ENCODE assay signal across 13 mouse cellular contexts in genomic region chr12:73340642-73341293, GRCm38 (mm10). TPM values are rescaled to one million over a fixed set of nuclear protein-coding genes. Genes with fewer than 3 reads are reported as not detected.
DNase-seq lines count a peak whose midpoint lies in the region; ATAC-seq and TF ChIP-seq lines count a peak whose summit lies in the region.
"Had no signal": no experiment of that assay in that cellular context is flagged by ENCODE, and none has a peak within 500 bp of the region (broad histone marks: within the 10 kb centered on the region; RNA-seq: fewer than 3 reads in every experiment).

No protein-coding gene starts in this region.

- peak; percentile 59 for DNase-seq in forebrain, embryonic 11.5 days (ENCODE audit: low spot score)
- DNase-seq in forebrain, postnatal 0 days: no peak
- DNase-seq in midbrain, embryonic 10.5 days (ENCODE audit: low spot score): peak; percentile 35
- DNase-seq in embryonic facial prominence, embryonic 14.5 days (ENCODE audit: low spot score): peak; percentile 64
- no peak for DNase-seq in spleen, postnatal 4 days (ENCODE audit: low spot score in 2 of 2)
- no peak for DNase-seq in B cell, adult 2 months
- DNase-seq: adrenal gland, postnatal 10 days; kidney, postnatal 36 days had no signal

- H3K4me2 ChIP-seq in forebrain, embryonic 11.5 days (ENCODE audit: low read depth, low read length, severe bottlenecking): no peak overlapping the region
- H3K4me2 ChIP-seq in forebrain, postnatal 0 days (ENCODE audit: low read depth): no peak overlapping the region
- no peak overlapping the region for H3K4me2 ChIP-seq in midbrain, embryonic 16.5 days (ENCODE audit: low read length)
- H3K4me2 ChIP-seq in embryonic facial prominence, embryonic 14.5 days (ENCODE audit: low read depth, low read length): no peak overlapping the region
- no peak overlapping the region for H3K4me2 ChIP-seq in stomach, embryonic 14.5 days (replicated peaks; ENCODE audit: low read depth, low read length)
- H3K4me2 ChIP-seq: hindbrain, embryonic 15.5 days; lung, embryonic 15.5 days had no signal

- WGBS in forebrain, embryonic 11.5 days: 6% methylated on average over 8 of the region's 8 CpGs
- 14% methylated on average over 8 of the region's 8 CpGs for WGBS in forebrain, postnatal 0 days
- 9% methylated on average over 8 of the region's 8 CpGs for WGBS in midbrain, embryonic 10.5 days
- WGBS in midbrain, embryonic 16.5 days: 9% methylated on average over 8 of the region's 8 CpGs
- WGBS in embryonic facial prominence, embryonic 14.5 days: 31% methylated on average over 8 of the region's 8 CpGs
- WGBS in stomach, embryonic 14.5 days: 45% methylated on average over 8 of the region's 8 CpGs

- no peak overlapping the region for H3K27ac ChIP-seq in forebrain, embryonic 11.5 days (ENCODE audit: low read depth, low read length)
- no peak overlapping the region for H3K27ac ChIP-seq in forebrain, postnatal 0 days (ENCODE audit: low read depth, low read length)
- H3K27ac ChIP-seq in midbrain, embryonic 10.5 days (replicated peaks): peak overlapping the region; percentile 33; the same call in 1 of the 2 replicates
- no peak overlapping the region for H3K27ac ChIP-seq in midbrain, embryonic 16.5 days (ENCODE audit: low read length)
- H3K27ac ChIP-seq in embryonic facial prominence, embryonic 14.5 days (replicated peaks; ENCODE audit: low read depth, low read length): no peak overlapping the region
- no peak overlapping the region for H3K27ac ChIP-seq in stomach, embryonic 14.5 days (ENCODE audit: low read length)
- H3K27ac ChIP-seq: hindbrain, embryonic 15.5 days; lung, embryonic 15.5 days had no signal

- no peak for TF ChIP-seq CTCF in forebrain, postnatal 0 days (IDR thresholded peaks at IDR 0.05; ENCODE audit: low read depth)

- peaks cover 7% of the 10 kb centered on the region; the same call in 1 of the 2 replicates for H3K4me1 ChIP-seq in forebrain, embryonic 11.5 days (replicated peaks; ENCODE audit: control insufficient read depth, insufficient read depth, low read length)
- no peaks in the 10 kb centered on the region for H3K4me1 ChIP-seq in forebrain, postnatal 0 days (ENCODE audit: insufficient read depth)
- H3K4me1 ChIP-seq in midbrain, embryonic 10.5 days: peaks cover 26% of the 10 kb centered on the region
- H3K4me1 ChIP-seq in midbrain, embryonic 16.5 days (ENCODE audit: control insufficient read depth, insufficient read depth, low read length): peaks cover 2% of the 10 kb centered on the region; the same call in 1 of the 2 replicates
- peaks cover 21% of the 10 kb centered on the region for H3K4me1 ChIP-seq in embryonic facial prominence, embryonic 14.5 days (ENCODE audit: control insufficient read depth, insufficient read depth, low read length)
- no peaks in the 10 kb centered on the region for H3K4me1 ChIP-seq in stomach, embryonic 14.5 days (ENCODE audit: control insufficient read depth, insufficient read depth, low read length)
- H3K4me1 ChIP-seq: hindbrain, embryonic 15.5 days had no signal

- H3K9ac ChIP-seq in forebrain, embryonic 11.5 days (ENCODE audit: low read length): no peak overlapping the region
- no peak overlapping the region for H3K9ac ChIP-seq in forebrain, postnatal 0 days
- H3K9ac ChIP-seq in midbrain, embryonic 16.5 days (ENCODE audit: low read depth, low read length): no peak overlapping the region
- no peak overlapping the region for H3K9ac ChIP-seq in embryonic facial prominence, embryonic 14.5 days (ENCODE audit: low read depth, low read length)
- H3K9ac ChIP-seq in stomach, embryonic 14.5 days (replicated peaks; ENCODE audit: low read depth, low read length): no peak overlapping the region
- H3K9ac ChIP-seq: hindbrain, embryonic 15.5 days; lung, embryonic 15.5 days had no signal

- no peaks in the 10 kb centered on the region for H3K36me3 ChIP-seq in forebrain, embryonic 11.5 days (ENCODE audit: control insufficient read depth, insufficient read depth, low read length)
- H3K36me3 ChIP-seq in forebrain, postnatal 0 days (ENCODE audit: insufficient read depth): peaks cover 6% of the 10 kb centered on the region; the same call in 1 of the 2 replicates
- peaks cover 9% of the 10 kb centered on the region for H3K36me3 ChIP-seq in midbrain, embryonic 10.5 days
- H3K36me3 ChIP-seq in midbrain, embryonic 16.5 days (ENCODE audit: control insufficient read depth, insufficient read depth, low read length): peaks cover 7% of the 10 kb centered on the region; the same call in 1 of the 2 replicates
- H3K36me3 ChIP-seq in embryonic facial prominence, embryonic 14.5 days (ENCODE audit: control insufficient read depth, insufficient read depth, low read length): 0 out of 2 replicates have a peak, but pooled peaks cover 5% of the 10 kb centered on the region
- H3K36me3 ChIP-seq in stomach, embryonic 14.5 days (ENCODE audit: control insufficient read depth, insufficient read depth, low read length): no peaks in the 10 kb centered on the region; the same call in 1 of the 2 replicates

- peak; percentile 44; the same call in 1 of the 2 replicates for ATAC-seq in forebrain, embryonic 11.5 days (replicated peaks; ENCODE audit: low FRiP score)
- ATAC-seq in forebrain, postnatal 0 days: no peak
- no peak for ATAC-seq in midbrain, embryonic 16.5 days
- no peak for ATAC-seq in embryonic facial prominence, embryonic 14.5 days (ENCODE audit: low read depth)
- peak; percentile 49; the same call in 1 of the 2 replicates for ATAC-seq in stomach, embryonic 14.5 days (ENCODE audit: insufficient number of reproducible peaks, insufficient read depth, low FRiP score, low read depth)

- no peaks in the 10 kb centered on the region for H3K9me3 ChIP-seq in forebrain, embryonic 11.5 days (ENCODE audit: control insufficient read depth, low read length)
- H3K9me3 ChIP-seq in forebrain, postnatal 0 days (ENCODE audit: low read length): no peaks in the 10 kb centered on the region
- no peaks in the 10 kb centered on the region for H3K9me3 ChIP-seq in midbrain, embryonic 10.5 days (replicated peaks)
- no peaks in the 10 kb centered on the region for H3K9me3 ChIP-seq in midbrain, embryonic 16.5 days (replicated peaks; ENCODE audit: control insufficient read depth, low read length, poor library complexity, severe bottlenecking)
- no peaks in the 10 kb centered on the region for H3K9me3 ChIP-seq in embryonic facial prominence, embryonic 14.5 days (ENCODE audit: control insufficient read depth, low read length)
- H3K9me3 ChIP-seq in stomach, embryonic 14.5 days (ENCODE audit: control insufficient read depth, low read depth, low read length): no peaks in the 10 kb centered on the region
- H3K9me3 ChIP-seq: hindbrain, embryonic 15.5 days; lung, embryonic 15.5 days had no signal

- no peaks in the 10 kb centered on the region for H3K27me3 ChIP-seq in forebrain, embryonic 11.5 days (ENCODE audit: control insufficient read depth, insufficient read depth, low read length)
- no peaks in the 10 kb centered on the region for H3K27me3 ChIP-seq in forebrain, postnatal 0 days (ENCODE audit: insufficient read depth, low read length)
- H3K27me3 ChIP-seq in midbrain, embryonic 10.5 days (ENCODE audit: low read depth, poor library complexity, severe bottlenecking): peaks cover 32% of the 10 kb centered on the region
- H3K27me3 ChIP-seq in midbrain, embryonic 16.5 days (ENCODE audit: control insufficient read depth, insufficient read depth, low read depth, low read length): no peaks in the 10 kb centered on the region
- no peaks in the 10 kb centered on the region for H3K27me3 ChIP-seq in embryonic facial prominence, embryonic 14.5 days (replicated peaks; ENCODE audit: control insufficient read depth, insufficient read depth, low read length)
- H3K27me3 ChIP-seq in stomach, embryonic 14.5 days (ENCODE audit: control insufficient read depth, insufficient read depth, low read length): no peaks in the 10 kb centered on the region
- H3K27me3 ChIP-seq: hindbrain, embryonic 15.5 days; lung, embryonic 15.5 days had no signal

- H3K4me3 ChIP-seq in forebrain, embryonic 11.5 days (ENCODE audit: low read depth, low read length): no peak overlapping the region
- H3K4me3 ChIP-seq in forebrain, postnatal 0 days (ENCODE audit: low read depth, low read length): no peak overlapping the region
- no peak overlapping the region for H3K4me3 ChIP-seq in midbrain, embryonic 10.5 days
- H3K4me3 ChIP-seq in midbrain, embryonic 16.5 days (ENCODE audit: low read depth, low read length): no peak overlapping the region
- H3K4me3 ChIP-seq in embryonic facial prominence, embryonic 14.5 days (ENCODE audit: low read depth, low read length): no peak overlapping the region
- H3K4me3 ChIP-seq in stomach, embryonic 14.5 days (ENCODE audit: low read depth, low read length): no peak overlapping the region
- H3K4me3 ChIP-seq: hindbrain, embryonic 15.5 days; lung, embryonic 15.5 days; myocyte had no signal

RNA-seq across cellular contexts. Expression of gene Slc38a6, which starts 54.2 kb away (rescaled TPM):
- polyA plus RNA-seq in forebrain, embryonic 11.5 days (2014; fragmentation: Nextera tagmentation; extraction: Ambion mirVana): 7.0 and 9.7 TPM in 2 replicates
- 9.8 and 20.2 TPM in 2 replicates for total RNA-seq in forebrain, postnatal 0 days (2014; rRNA removed)
- polyA plus RNA-seq in forebrain, postnatal 0 days (2015; fragmentation: Nextera tagmentation; extraction: Ambion mirVana): 4.5 and 9.2 TPM in 2 replicates
- 7.0 and 9.7 TPM in 2 replicates for polyA plus RNA-seq in midbrain, embryonic 10.5 days (2016; fragmentation: Nextera tagmentation; extraction: Ambion mirVana)
- polyA plus RNA-seq in midbrain, embryonic 16.5 days (2015; fragmentation: Nextera tagmentation; extraction: Ambion mirVana): 9.9 and 11.1 TPM in 2 replicates
- 13.3 and 13.4 TPM in 2 replicates for polyA plus RNA-seq in embryonic facial prominence, embryonic 14.5 days (2014; fragmentation: Nextera tagmentation; extraction: Ambion mirVana)
- 9.6 and 10.3 TPM in 2 replicates for polyA plus RNA-seq in stomach, embryonic 14.5 days (2014; fragmentation: Nextera tagmentation; extraction: Ambion mirVana)

RNA-seq across cellular contexts. Expression of gene Trmt5, which starts 54.3 kb away (rescaled TPM):
- 18.3 and 19.8 TPM in 2 replicates for polyA plus RNA-seq in forebrain, embryonic 11.5 days (2014; fragmentation: Nextera tagmentation; extraction: Ambion mirVana)
- 13.3 and 13.9 TPM in 2 replicates for total RNA-seq in forebrain, postnatal 0 days (2014; rRNA removed)
- 12.0 and 12.7 TPM in 2 replicates for polyA plus RNA-seq in forebrain, postnatal 0 days (2015; fragmentation: Nextera tagmentation; extraction: Ambion mirVana)
- 18.6 and 22.6 TPM in 2 replicates for polyA plus RNA-seq in midbrain, embryonic 10.5 days (2016; fragmentation: Nextera tagmentation; extraction: Ambion mirVana)
- polyA plus RNA-seq in midbrain, embryonic 16.5 days (2015; fragmentation: Nextera tagmentation; extraction: Ambion mirVana): 16.6 and 17.9 TPM in 2 replicates
- 15.4 and 20.7 TPM in 2 replicates for polyA plus RNA-seq in embryonic facial prominence, embryonic 14.5 days (2014; fragmentation: Nextera tagmentation; extraction: Ambion mirVana)
- polyA plus RNA-seq in stomach, embryonic 14.5 days (2014; fragmentation: Nextera tagmentation; extraction: Ambion mirVana): 18.4 and 19.4 TPM in 2 replicates

Comparison
In these comparisons a context has a peak if more than half of its experiments do, and no peak if none do; other contexts are left out.
1. ATAC-seq: peak in forebrain, embryonic 11.5 days (single experiment) and stomach, embryonic 14.5 days (single experiment); none in forebrain, postnatal 0 days (single experiment), midbrain, embryonic 16.5 days (single experiment) and embryonic facial prominence, embryonic 14.5 days (single experiment).
2. DNase-seq: peak in forebrain, embryonic 11.5 days (single experiment), midbrain, embryonic 10.5 days (single experiment) and embryonic facial prominence, embryonic 14.5 days (single experiment); none in forebrain, postnatal 0 days (single experiment), spleen, postnatal 4 days (0 of 2) and B cell, adult 2 months (0 of 2).